Mouse (Mus musculus) lung, adult 2 months (tissue): Measurements from ENCODE around the gene Myo3b. TPM values are rescaled to one million over a fixed set of nuclear protein-coding genes. Genes with fewer than 3 reads are reported as not detected.

ENCODE experiments used
- DNase-seq: peaks from one replicate; pipeline ENCODE4 v3.0.0; 2022
- H3K4me1 ChIP-seq: fragments of 200-500 bp; 2 replicates; pipeline ENCODE4 v1.6.1; 2011; ENCODE audit warnings: low read length; ENCODE audit not compliant: control insufficient read depth, insufficient read depth
- H3K4me3 ChIP-seq: fragments of 200-500 bp; replicated peaks from 2 replicates; pipeline ENCODE3; 2011; ENCODE audit warnings: low read depth, mild to moderate bottlenecking, control low read depth, low read length; ENCODE audit errors: extremely low read depth
- CTCF ChIP-seq: fragments of 200-500 bp; IDR thresholded peaks from 2 replicates; pipeline ENCODE4 v1.5.1; 2011; ENCODE audit warnings: mild to moderate bottlenecking, low read length, control low read depth; ENCODE audit not compliant: insufficient read depth
- POLR2A ChIP-seq: fragments of 200-500 bp; IDR thresholded peaks from 2 replicates; pipeline ENCODE4 v1.6.1; 2011; ENCODE audit warnings: low read depth, mild to moderate bottlenecking, control low read depth, low read length, borderline replicate concordance; ENCODE audit errors: extremely low read depth
- WGBS: fragments of 180-500 bp; shearing (Covaris S2); methylation state at CpG from one replicate; pipeline ENCODE4 v1.1.7; 2018; 5-methylcytosine and 5-hydroxymethylcytosine counted together
- polyA plus RNA-seq: library from polyadenylated mRNA; depleted of rRNA; stranded (reverse); fragments of >200 nt; gene quantifications from 2 replicates; pipeline ENCODE4 v1.2.3, GENCODE M21; 2012

The Myo3b gene
- polyA plus RNA-seq, 1 experiment: 0.19 TPM

- DNase-seq: no peak
- Histone ChIP-seq H3K4me3 (no peak overlapping the region), H3K4me1 (no peaks in the 10 kb centered on the region)
- 75% methylated on average over 6 of the region's 6 CpGs for WGBS
- TF ChIP-seq POLR2A: no peak
- no peak for TF ChIP-seq CTCF
These were observed 111.6 kb downstream of the Myo3b start for GRCm38 (mm10) chr2:70150399-70151035.

GRCm38 (mm10) chr2:70151930-70152329 is 113.0 kb downstream of the Myo3b start:
- WGBS: 64% methylated on average over 3 of the region's 3 CpGs
- no peak for DNase-seq
- TF ChIP-seq CTCF (no peak), POLR2A (no peak)
- no peaks in the 10 kb centered on the region for H3K4me1 ChIP-seq
- H3K4me3 ChIP-seq: no peak overlapping the region

- WGBS: 82% methylated on average over 8 of the region's 8 CpGs
- no peak overlapping the region for H3K4me3 ChIP-seq
- H3K4me1 ChIP-seq: no peaks in the 10 kb centered on the region
- no peak for TF ChIP-seq CTCF
- TF ChIP-seq POLR2A: no peak
- DNase-seq: no peak
These were observed 116.4 kb downstream of the Myo3b start for GRCm38 (mm10) chr2:70155226-70155836.

- Histone ChIP-seq H3K4me1 (no peaks in the 10 kb centered on the region), H3K4me3 (no peak overlapping the region)
- WGBS: 39% methylated on average over 8 of the region's 8 CpGs
- TF ChIP-seq CTCF (no peak), POLR2A (no peak)
- DNase-seq: no peak
These were observed 120.6 kb downstream of the Myo3b start for GRCm38 (mm10) chr2:70159543-70159942.

- Histone ChIP-seq H3K4me1 (no peaks in the 10 kb centered on the region), H3K4me3 (no peak overlapping the region)
- TF ChIP-seq CTCF: no peak
- no peak for TF ChIP-seq POLR2A
- no peak for DNase-seq
- WGBS: 58% methylated on average over 3 of the region's 3 CpGs
These were observed 127.3 kb downstream of the Myo3b start for GRCm38 (mm10) chr2:70166231-70166630.

- Histone ChIP-seq H3K4me3 (no peak overlapping the region), H3K4me1 (no peaks in the 10 kb centered on the region)
- WGBS: 58% methylated on average over 17 of the region's 17 CpGs
- TF ChIP-seq CTCF: no peak
- no peak for TF ChIP-seq POLR2A
- DNase-seq: no peak
These were observed 129.3 kb downstream of the Myo3b start for GRCm38 (mm10) chr2:70167944-70168935.

- 86% methylated on average over 5 of the region's 5 CpGs for WGBS
- no peak for DNase-seq
- TF ChIP-seq POLR2A (no peak), CTCF (no peak)
- H3K4me3 ChIP-seq: no peak overlapping the region
- H3K4me1 ChIP-seq: no peaks in the 10 kb centered on the region
These were observed 131.5 kb downstream of the Myo3b start for GRCm38 (mm10) chr2:70170469-70170868.

- no peak for DNase-seq
- no peak overlapping the region for H3K4me3 ChIP-seq
- TF ChIP-seq CTCF: no peak
- TF ChIP-seq POLR2A: no peak
- H3K4me1 ChIP-seq: no peaks in the 10 kb centered on the region
- 85% methylated on average over 6 of the region's 6 CpGs for WGBS
These were observed 138.1 kb downstream of the Myo3b start for GRCm38 (mm10) chr2:70176823-70177708.

- WGBS: 89% methylated on average over 5 of the region's 5 CpGs
- H3K4me1 ChIP-seq: no peaks in the 10 kb centered on the region
- TF ChIP-seq CTCF: no peak
- TF ChIP-seq POLR2A: no peak
- DNase-seq: no peak
- H3K4me3 ChIP-seq: no peak overlapping the region
These were observed 138.7 kb downstream of the Myo3b start for GRCm38 (mm10) chr2:70177709-70178030.
